Mouse (Mus musculus): ENCODE measurements around the gene Ddr1. TPM values are rescaled to one million over a fixed set of nuclear protein-coding genes. Genes with fewer than 3 reads are reported as not detected.

The Ddr1 gene
- polyA plus RNA-seq, 1 experiment from 2014 or later: 78.4 TPM

DNA sequence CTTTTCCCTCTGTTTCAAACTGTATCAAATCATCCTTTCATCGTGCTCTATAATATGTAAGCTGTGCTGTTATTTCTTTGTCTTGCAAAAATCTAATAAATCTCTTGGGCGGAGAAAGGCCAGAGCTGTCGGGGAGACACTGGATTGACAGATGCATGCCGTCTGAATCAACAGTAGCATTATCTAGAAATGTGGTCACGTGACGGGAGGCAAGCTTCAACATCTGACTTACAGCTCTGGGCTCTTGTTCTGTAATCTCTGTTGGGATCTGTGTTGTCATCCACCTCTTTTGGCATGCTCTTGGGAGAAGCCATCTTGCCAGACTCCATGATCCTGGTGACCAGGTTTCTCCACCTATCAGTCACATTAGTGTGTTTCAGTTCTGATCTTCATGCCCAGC, 12.7 kb upstream of the Ddr1 start:
- no peak overlapping the region for H3K4me2 ChIP-seq
- no peak overlapping the region for H3K27ac ChIP-seq
- 72% methylated on average over 6 of the region's 6 CpGs for WGBS
- H3K4me3 ChIP-seq (replicated peaks): no peak overlapping the region
- ATAC-seq (ENCODE audit: insufficient read depth, low FRiP score, low read depth): no peak
- peaks cover 15% of the 10 kb centered on the region for H3K4me1 ChIP-seq
- no peaks in the 10 kb centered on the region for H3K27me3 ChIP-seq (replicated peaks)
- no peaks in the 10 kb centered on the region for H3K36me3 ChIP-seq
- H3K9me3 ChIP-seq: no peaks in the 10 kb centered on the region
- no peak overlapping the region for H3K9ac ChIP-seq

DNA sequence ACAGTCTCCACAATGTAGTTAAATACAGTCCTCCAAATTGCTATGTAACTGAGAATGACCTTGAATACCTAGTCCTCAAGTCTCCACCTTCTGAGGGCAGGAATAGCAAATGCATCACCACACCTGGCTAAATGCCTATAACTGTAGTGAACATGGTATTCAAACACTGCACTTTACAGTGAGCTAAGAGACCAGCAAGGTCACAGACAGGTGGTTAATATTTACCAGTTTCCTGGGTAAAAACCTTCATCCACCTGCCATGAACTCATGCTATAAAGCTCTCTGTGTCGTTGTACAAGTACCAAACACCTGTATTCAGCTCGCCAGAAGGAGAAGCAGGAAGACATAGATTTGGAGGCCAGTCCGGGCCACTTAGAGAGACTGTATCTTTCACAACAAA, 11.7 kb upstream of the Ddr1 start:
- peaks cover 15% of the 10 kb centered on the region for H3K4me1 ChIP-seq
- H3K9me3 ChIP-seq: no peaks in the 10 kb centered on the region
- no peak overlapping the region for H3K9ac ChIP-seq
- no peak overlapping the region for H3K4me2 ChIP-seq
- WGBS: 72% methylated on average over 3 of the region's 3 CpGs
- no peaks in the 10 kb centered on the region for H3K27me3 ChIP-seq (replicated peaks)
- H3K36me3 ChIP-seq: no peaks in the 10 kb centered on the region
- peak overlapping the region; percentile 1; the same call in 1 of the 2 replicates for H3K27ac ChIP-seq
- ATAC-seq (ENCODE audit: insufficient read depth, low FRiP score, low read depth): no peak
- H3K4me3 ChIP-seq (replicated peaks): no peak overlapping the region

DNA sequence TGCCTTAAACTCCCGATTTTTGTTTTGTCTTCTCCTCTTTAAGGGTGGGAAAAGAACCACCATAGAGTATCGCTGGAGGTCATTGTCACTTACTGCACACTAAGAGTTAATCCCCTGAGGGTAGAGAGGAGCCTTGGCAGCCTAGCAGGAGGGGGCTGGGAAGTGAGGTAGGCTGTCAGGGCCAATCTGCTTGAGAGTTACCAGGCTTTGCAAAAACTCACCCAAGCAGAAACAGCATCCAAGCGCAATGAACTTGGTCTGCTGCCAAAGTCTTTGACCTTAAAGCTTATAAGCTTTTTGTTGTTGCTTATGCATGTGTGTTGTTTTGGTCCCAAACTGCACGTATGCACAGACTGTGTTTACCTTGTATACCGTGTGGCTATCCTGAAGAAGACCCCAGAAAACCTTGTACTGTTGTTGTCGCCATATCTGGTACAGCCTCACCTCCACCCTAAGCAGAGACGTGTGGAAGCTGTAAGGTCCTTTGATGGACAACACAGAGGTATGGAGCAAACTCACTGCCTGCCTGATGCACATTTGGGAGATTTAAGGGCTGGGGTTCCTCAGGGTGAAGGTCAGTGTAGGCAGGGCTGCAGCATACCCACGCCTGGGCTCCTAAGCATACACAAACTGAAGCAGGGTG, 6.4 kb upstream of the Ddr1 start:
- H3K27ac ChIP-seq: peak overlapping the region; percentile 57; the same call in 1 of the 2 replicates
- 30% methylated on average over 8 of the region's 8 CpGs for WGBS
- no peak overlapping the region for H3K9ac ChIP-seq
- 0 out of 2 replicates have a peak, but pooled peaks have one; percentile 19 for ATAC-seq (ENCODE audit: insufficient read depth, low FRiP score, low read depth)
- no peaks in the 10 kb centered on the region for H3K27me3 ChIP-seq (replicated peaks)
- H3K9me3 ChIP-seq: no peaks in the 10 kb centered on the region
- no peak overlapping the region for H3K4me2 ChIP-seq
- peaks cover 13% of the 10 kb centered on the region; the same call in 1 of the 2 replicates for H3K4me1 ChIP-seq
- H3K4me3 ChIP-seq (replicated peaks): no peak overlapping the region
- no peaks in the 10 kb centered on the region for H3K36me3 ChIP-seq

DNA sequence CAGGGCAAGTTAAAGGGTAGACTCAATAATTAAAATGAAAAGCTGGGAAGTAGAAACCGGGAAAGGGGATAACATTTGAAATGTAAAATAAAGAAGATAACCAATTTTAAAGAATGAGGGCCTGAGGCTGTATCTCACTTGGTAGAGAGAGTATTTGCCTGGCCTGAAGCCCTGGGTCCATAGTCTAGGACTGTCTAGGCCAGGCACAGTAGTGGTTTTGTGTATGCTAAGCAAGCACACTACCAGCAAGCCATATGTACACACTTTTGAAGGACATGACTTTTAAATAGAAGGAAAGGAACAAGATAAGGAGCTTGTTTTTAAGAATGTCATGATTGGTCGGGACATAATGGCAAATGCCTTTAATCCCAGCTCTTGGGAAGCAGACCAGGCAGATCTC, 4.2 kb upstream of the Ddr1 start:
- Histone ChIP-seq H3K9me3 (no peaks in the 10 kb centered on the region), H3K36me3 (no peaks in the 10 kb centered on the region), H3K9ac (no peak overlapping the region), H3K27me3 (replicated peaks) (no peaks in the 10 kb centered on the region), H3K27ac (peak overlapping the region; percentile 35; the same call in 1 of the 2 replicates), H3K4me1 (peaks cover 32% of the 10 kb centered on the region), H3K4me2 (no peak overlapping the region), H3K4me3 (replicated peaks) (no peak overlapping the region)
- peak; percentile 51; the same call in 1 of the 2 replicates for ATAC-seq (ENCODE audit: insufficient read depth, low FRiP score, low read depth)
- WGBS: 63% methylated on average over 2 of the region's 2 CpGs

DNA sequence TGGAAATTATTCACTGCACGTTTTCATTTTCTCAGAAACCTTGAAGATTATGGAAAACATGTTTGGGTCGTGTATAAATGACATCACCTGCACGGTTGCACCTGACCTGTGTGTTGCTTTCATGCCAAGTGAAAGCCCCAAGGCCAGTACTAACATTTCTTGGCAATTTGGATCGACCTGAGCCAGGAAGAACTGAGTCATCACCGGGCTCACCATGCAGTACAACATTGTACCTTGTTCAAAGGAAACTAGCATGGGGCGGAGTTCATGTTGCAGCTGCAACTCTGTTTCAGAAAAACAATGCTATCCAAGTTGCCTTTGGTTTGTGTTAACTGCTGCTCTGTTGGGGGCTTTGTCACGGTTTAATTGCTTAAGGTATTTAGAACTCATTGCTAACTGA, 3.5 kb upstream of the Ddr1 start:
- peaks cover 35% of the 10 kb centered on the region for H3K4me1 ChIP-seq
- no peak overlapping the region for H3K4me3 ChIP-seq (replicated peaks)
- 67% methylated on average over 7 of the region's 7 CpGs for WGBS
- H3K4me2 ChIP-seq: no peak overlapping the region
- no peaks in the 10 kb centered on the region for H3K36me3 ChIP-seq
- H3K9me3 ChIP-seq: no peaks in the 10 kb centered on the region
- H3K27ac ChIP-seq: no peak overlapping the region
- H3K9ac ChIP-seq: no peak overlapping the region
- no peaks in the 10 kb centered on the region for H3K27me3 ChIP-seq (replicated peaks)
- no peak for ATAC-seq (ENCODE audit: insufficient read depth, low FRiP score, low read depth)

DNA sequence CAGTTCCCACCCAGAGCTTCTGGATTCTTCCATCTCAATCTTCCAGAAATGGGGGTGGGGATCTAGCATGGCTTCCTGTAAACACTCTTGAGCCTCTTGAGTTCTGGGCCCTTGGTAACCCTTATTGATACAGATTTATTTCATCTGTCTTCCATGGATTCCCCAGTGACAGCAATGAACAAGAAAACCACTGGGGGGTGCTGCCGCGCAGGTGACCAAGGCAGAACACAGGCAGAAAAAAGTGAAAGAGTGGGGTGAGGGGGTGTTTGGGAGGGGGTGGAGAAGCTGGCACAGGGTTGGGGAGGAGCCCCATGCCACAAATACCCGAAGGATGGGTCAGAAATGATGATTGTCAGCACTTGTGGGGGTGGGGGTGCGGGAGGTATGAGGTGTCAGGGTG, 1.4 kb upstream of the Ddr1 start:
- ATAC-seq (ENCODE audit: insufficient read depth, low FRiP score, low read depth): no peak
- Histone ChIP-seq H3K4me1 (peaks cover 43% of the 10 kb centered on the region), H3K9me3 (no peaks in the 10 kb centered on the region), H3K27ac (peak overlapping the region; percentile 96; the same call in 1 of the 2 replicates), H3K36me3 (no peaks in the 10 kb centered on the region), H3K9ac (no peak overlapping the region), H3K27me3 (replicated peaks) (no peaks in the 10 kb centered on the region), H3K4me2 (0 out of 2 replicates have a peak overlapping the region, but pooled peaks have one; percentile 53), H3K4me3 (replicated peaks) (no peak overlapping the region)
- 33% methylated on average over 4 of the region's 4 CpGs for WGBS

DNA sequence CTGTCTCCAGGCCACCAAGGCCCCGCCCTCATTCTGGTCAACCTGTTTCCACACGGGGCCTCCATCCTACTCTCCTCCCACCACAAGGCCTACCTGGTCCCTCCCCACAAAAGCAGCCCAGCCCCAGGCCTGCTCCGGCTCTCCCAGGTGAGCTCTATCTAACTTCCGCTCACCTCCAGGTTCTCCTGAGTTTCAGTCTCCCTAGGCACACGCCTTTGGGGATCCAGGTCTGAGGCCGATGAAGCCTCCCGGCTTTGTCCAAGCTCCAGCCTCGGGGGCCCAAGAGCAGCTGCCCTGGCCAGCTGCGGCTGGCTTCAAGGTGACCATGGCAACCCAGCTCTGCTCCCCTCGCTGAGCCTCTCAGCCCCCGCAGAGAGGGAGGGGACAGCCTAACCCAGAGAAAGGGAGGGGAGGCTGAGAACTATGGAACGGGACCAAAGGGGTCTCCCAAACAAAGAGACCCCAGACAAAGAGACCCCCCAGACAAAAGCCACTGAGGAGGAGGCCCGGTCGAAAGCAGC, 610 bp downstream of the Ddr1 start:
- Histone ChIP-seq H3K36me3 (no peaks in the 10 kb centered on the region), H3K27ac (peak overlapping the region; percentile 96), H3K4me2 (peak overlapping the region; percentile 53), H3K27me3 (replicated peaks) (no peaks in the 10 kb centered on the region), H3K4me1 (peaks cover 48% of the 10 kb centered on the region), H3K9ac (peak overlapping the region; percentile 19; the same call in 1 of the 2 replicates), H3K4me3 (replicated peaks) (peak overlapping the region; percentile 42), H3K9me3 (no peaks in the 10 kb centered on the region)
- ATAC-seq (ENCODE audit: insufficient read depth, low FRiP score, low read depth): no peak
- WGBS: 3% methylated on average over 14 of the region's 14 CpGs

DNA sequence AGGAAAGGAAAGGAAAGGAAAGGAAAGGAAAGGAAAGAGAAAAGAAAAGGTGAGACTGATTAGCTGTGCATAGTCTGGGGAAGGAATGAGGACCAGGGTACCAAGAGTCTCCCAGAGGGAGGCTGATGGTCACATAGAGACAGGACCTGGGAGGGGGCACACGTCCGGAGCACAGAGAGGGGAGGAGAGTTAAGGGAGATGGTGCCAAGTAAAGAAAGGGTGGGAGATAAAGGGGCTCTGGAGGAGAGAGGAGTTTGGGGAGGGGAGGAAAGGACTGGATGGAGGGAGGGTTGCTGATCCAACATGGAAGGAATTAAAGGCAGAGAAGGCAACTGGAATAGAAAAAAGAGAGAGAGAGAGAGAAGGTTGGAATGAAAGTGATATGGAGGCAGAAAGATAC, 1.4 kb downstream of the Ddr1 start:
- Histone ChIP-seq H3K36me3 (no peaks in the 10 kb centered on the region), H3K9ac (no peak overlapping the region), H3K4me2 (peak overlapping the region; percentile 81), H3K27ac (peak overlapping the region; percentile 99), H3K4me1 (peaks cover 54% of the 10 kb centered on the region), H3K9me3 (no peaks in the 10 kb centered on the region), H3K4me3 (replicated peaks) (peak overlapping the region; percentile 26), H3K27me3 (replicated peaks) (no peaks in the 10 kb centered on the region)
- no peak for ATAC-seq (ENCODE audit: insufficient read depth, low FRiP score, low read depth)
- 11% methylated on average over 2 of the region's 2 CpGs for WGBS

DNA sequence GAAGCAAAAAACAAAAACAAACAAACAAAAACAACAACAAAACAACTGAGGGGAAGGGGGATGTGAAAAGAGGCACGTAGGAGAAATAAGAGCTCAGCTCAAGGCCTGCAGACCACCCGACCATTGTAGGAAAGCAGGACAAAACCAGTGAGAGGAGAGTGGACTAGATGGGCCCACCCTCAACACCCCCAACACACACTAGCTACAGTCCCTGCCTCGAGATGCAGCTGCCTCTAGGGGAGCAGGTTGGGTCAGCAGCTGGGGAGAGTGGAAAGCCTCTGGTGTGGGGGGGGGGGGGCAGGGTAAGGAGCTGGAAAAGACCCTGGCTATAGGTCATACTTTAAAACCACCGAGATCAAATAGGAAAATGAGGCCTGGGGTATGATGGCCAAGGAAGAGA, 1.8 kb downstream of the Ddr1 start:
- Histone ChIP-seq H3K4me2 (peak overlapping the region; percentile 81), H3K4me1 (peaks cover 58% of the 10 kb centered on the region), H3K36me3 (no peaks in the 10 kb centered on the region), H3K27ac (peak overlapping the region; percentile 99), H3K9me3 (no peaks in the 10 kb centered on the region), H3K4me3 (replicated peaks) (peak overlapping the region; percentile 66), H3K9ac (0 out of 2 replicates have a peak overlapping the region, but pooled peaks have one; percentile 71), H3K27me3 (replicated peaks) (no peaks in the 10 kb centered on the region)
- 7% methylated on average over 4 of the region's 4 CpGs for WGBS
- ATAC-seq (ENCODE audit: insufficient read depth, low FRiP score, low read depth): no peak

DNA sequence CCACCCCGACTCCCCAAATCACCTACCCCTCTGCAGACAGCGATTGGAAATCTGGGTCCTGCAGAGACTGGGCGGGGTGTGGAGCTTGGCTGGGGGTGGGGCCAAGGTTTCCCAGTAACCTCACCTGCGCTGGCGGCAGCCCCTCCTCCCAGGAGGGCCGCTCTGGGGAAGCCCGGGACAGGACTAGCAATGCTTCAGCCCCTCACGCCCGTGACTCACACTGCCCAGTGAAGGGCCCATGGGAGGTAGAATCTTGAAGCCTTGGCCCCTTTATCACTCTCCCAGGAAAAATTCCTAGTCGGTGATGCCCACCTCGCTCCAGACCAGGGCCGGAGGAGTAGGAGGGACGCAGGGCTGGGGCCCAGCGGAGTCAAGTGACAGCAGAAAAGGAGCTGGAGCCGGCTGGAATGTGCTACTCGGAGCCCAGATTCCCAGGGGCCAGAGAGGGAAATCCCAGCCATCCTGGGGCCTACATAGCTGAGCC, 2.4 kb downstream of the Ddr1 start:
- H3K27ac ChIP-seq: peak overlapping the region; percentile 99
- peak overlapping the region; percentile 71 for H3K9ac ChIP-seq
- WGBS: 4% methylated on average over 16 of the region's 16 CpGs
- no peaks in the 10 kb centered on the region for H3K27me3 ChIP-seq (replicated peaks)
- H3K4me3 ChIP-seq (replicated peaks): peak overlapping the region; percentile 66
- ATAC-seq (ENCODE audit: insufficient read depth, low FRiP score, low read depth): peak; percentile 16; the same call in 1 of the 2 replicates
- no peaks in the 10 kb centered on the region for H3K36me3 ChIP-seq
- H3K9me3 ChIP-seq: no peaks in the 10 kb centered on the region
- H3K4me2 ChIP-seq: peak overlapping the region; percentile 81
- peaks cover 64% of the 10 kb centered on the region for H3K4me1 ChIP-seq

DNA sequence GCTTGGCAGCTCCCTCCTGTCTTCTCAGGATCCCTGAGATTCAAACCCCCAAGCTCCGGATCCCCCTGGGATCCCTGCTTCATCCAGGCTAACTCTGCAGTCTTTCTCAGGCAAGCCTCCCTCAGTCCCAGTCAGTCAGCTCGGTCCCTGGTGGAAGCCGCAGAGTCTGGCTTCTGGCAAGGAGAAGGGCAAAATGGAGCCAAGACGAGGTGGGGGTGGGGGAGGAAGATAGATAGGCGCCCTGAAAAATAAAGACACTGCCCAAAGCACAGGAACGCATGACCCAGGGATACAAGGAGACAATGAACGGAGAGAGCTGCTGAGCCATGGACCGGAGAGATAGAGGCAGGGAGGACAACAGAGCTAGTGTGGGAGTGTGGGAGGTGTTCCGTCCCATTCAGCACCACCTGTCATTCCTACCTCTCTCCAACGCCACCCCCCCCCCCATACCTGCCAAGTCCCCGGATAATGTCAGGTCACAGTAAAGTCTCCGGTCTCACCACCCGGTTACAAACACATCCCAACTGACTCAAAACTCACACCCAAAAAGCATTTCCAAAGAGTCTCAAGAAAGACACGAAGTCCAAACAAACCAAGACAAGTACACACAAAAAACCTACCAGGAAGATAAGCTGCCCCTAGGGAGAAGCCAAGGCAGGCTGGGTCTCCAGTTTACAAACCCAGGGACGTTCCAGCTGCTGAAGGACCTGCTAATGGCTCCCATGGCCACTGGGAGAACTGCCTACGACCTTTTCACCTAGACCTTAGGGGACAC, 3.0 kb downstream of the Ddr1 start:
- Histone ChIP-seq H3K27me3 (replicated peaks) (no peaks in the 10 kb centered on the region), H3K4me1 (peaks cover 68% of the 10 kb centered on the region), H3K9ac (peak overlapping the region; percentile 71), H3K4me2 (peak overlapping the region; percentile 81), H3K4me3 (replicated peaks) (peak overlapping the region; percentile 66), H3K27ac (peak overlapping the region; percentile 99), H3K9me3 (no peaks in the 10 kb centered on the region), H3K36me3 (no peaks in the 10 kb centered on the region)
- no peak for ATAC-seq (ENCODE audit: insufficient read depth, low FRiP score, low read depth)
- 2% methylated on average over 16 of the region's 16 CpGs for WGBS
